In genomic region chr11:97777129-97777529, GRCm38 (mm10) we compare ENCODE assay signal across 8 mouse cellular contexts. TPM values are rescaled to one million over a fixed set of nuclear protein-coding genes. Genes with fewer than 3 reads are reported as not detected.
DNase-seq lines count a peak whose midpoint lies in the region; ATAC-seq and TF ChIP-seq lines count a peak whose summit lies in the region.

No protein-coding gene starts in this region.

- no peak overlapping the region for H3K4me2 ChIP-seq in limb, embryonic 14.5 days (replicated peaks; ENCODE audit: low read depth, low read length, severe bottlenecking)

- H3K9me3 ChIP-seq in limb, embryonic 14.5 days (ENCODE audit: control insufficient read depth, low read length), result no peaks in the 10 kb centered on the region

- peaks cover 8% of the 10 kb centered on the region for H3K4me1 ChIP-seq in limb, embryonic 14.5 days (ENCODE audit: control insufficient read depth, insufficient read depth, low read length)

- H3K9ac ChIP-seq in limb, embryonic 14.5 days (ENCODE audit: low read depth, low read length, severe bottlenecking), result no peak overlapping the region

- WGBS in limb, embryonic 14.5 days, result 52% methylated on average over 2 of the region's 2 CpGs

- DNase-seq in gastrocnemius, adult 2 months, result no peak
- DNase-seq in gastrocnemius, adult 18-20 months (ENCODE audit: low spot score), result no peak
- peak; percentile 53 for DNase-seq in A20 (ENCODE audit: low read depth, low spot score)
- DNase-seq in c-Kit-positive CD71-positive TER-119-negative erythroid progenitor cells, embryonic 14.5 days (ENCODE audit: low read depth), result peak; percentile 65
- DNase-seq in limb, embryonic 14.5 days (ENCODE audit: low spot score), result no peak
- no peak for DNase-seq in layer of hippocampus, adult 9-11 months
- DNase-seq in urinary bladder, postnatal 10 days (ENCODE audit: low spot score), result no peak

- H3K4me3 ChIP-seq in gastrocnemius, adult 2 months, result no peak overlapping the region
- no peak overlapping the region for H3K4me3 ChIP-seq in limb, embryonic 14.5 days (replicated peaks; ENCODE audit: low read length)

- 0 out of 2 replicates have a peak, but pooled peaks have one; percentile 11 for ATAC-seq in limb, embryonic 14.5 days (ENCODE audit: low FRiP score, low read depth)
- ATAC-seq in megakaryocyte, adult 5-6 weeks (ENCODE audit: poor library complexity, severe bottlenecking), result no peak

- TF ChIP-seq CTCF in gastrocnemius, adult 2 months (IDR thresholded peaks at IDR 0.05), result peak; percentile 46

- no peak overlapping the region for H3K27ac ChIP-seq in gastrocnemius, adult 2 months
- no peak overlapping the region for H3K27ac ChIP-seq in limb, embryonic 14.5 days (replicated peaks; ENCODE audit: low read depth, low read length)

- no peak for TF ChIP-seq POLR2A in limb, embryonic 14.5 days (IDR thresholded peaks at IDR 0.05; ENCODE audit: borderline replicate concordance, extremely low read depth, insufficient read depth, insufficient read length)

- H3K27me3 ChIP-seq in limb, embryonic 14.5 days (ENCODE audit: control insufficient read depth, insufficient read depth, low read length), result no peaks in the 10 kb centered on the region

- peaks cover 48% of the 10 kb centered on the region for H3K36me3 ChIP-seq in limb, embryonic 14.5 days (ENCODE audit: control insufficient read depth, insufficient read depth, low read length)

- intact Hi-C loops in gastrocnemius, adult 2 months (cut with DNase I), result no loop called here

RNA-seq across cellular contexts. Expression of gene 1700001P01Rik, which starts 1.4 kb away (rescaled TPM):
- total RNA-seq in gastrocnemius, adult 2 months (2021), result under 1 TPM; 0.39 to 0.56 TPM
- not detected for total RNA-seq in gastrocnemius, adult 18-20 months (2021)
- 0.34 TPM in 1 of 2 replicates, not detected in the other for polyA plus RNA-seq in limb, embryonic 14.5 days (2012; rRNA removed)
- 0.35 TPM in 1 of 2 replicates, not detected in the other for polyA plus RNA-seq in limb, embryonic 14.5 days (2014; fragmentation: Nextera tagmentation; extraction: Ambion mirVana)
- total RNA-seq in megakaryocyte, adult 5-6 weeks (2015), result not detected in 2 replicates
- not detected in 2 replicates for total RNA-seq in megakaryocyte, adult 5-6 weeks (2017)

RNA-seq across cellular contexts. Expression of gene Rpl23, which starts 5.1 kb away (rescaled TPM):
- 100 to 1,000 TPM; 385 to 521 TPM for total RNA-seq in gastrocnemius, adult 2 months (2021)
- total RNA-seq in gastrocnemius, adult 18-20 months (2021), result 100 to 1,000 TPM; 426 to 450 TPM
- 456 and 903 TPM in 2 replicates for polyA plus RNA-seq in limb, embryonic 14.5 days (2012; rRNA removed)
- 730 and 764 TPM in 2 replicates for polyA plus RNA-seq in limb, embryonic 14.5 days (2014; fragmentation: Nextera tagmentation; extraction: Ambion mirVana)
- 1,123 and 1,179 TPM in 2 replicates for total RNA-seq in megakaryocyte, adult 5-6 weeks (2015)
- total RNA-seq in megakaryocyte, adult 5-6 weeks (2017), result 895 and 904 TPM in 2 replicates

RNA-seq across cellular contexts. Expression of gene Cwc25, which starts 10.8 kb away (rescaled TPM):
- 1 to 10 TPM; 6.2 to 6.5 TPM for total RNA-seq in gastrocnemius, adult 2 months (2021)
- total RNA-seq in gastrocnemius, adult 18-20 months (2021), result 1 to 10 TPM; 5.2 to 5.9 TPM
- 20.6 and 22.0 TPM in 2 replicates for polyA plus RNA-seq in limb, embryonic 14.5 days (2012; rRNA removed)
- polyA plus RNA-seq in limb, embryonic 14.5 days (2014; fragmentation: Nextera tagmentation; extraction: Ambion mirVana), result 11.6 and 11.7 TPM in 2 replicates
- total RNA-seq in megakaryocyte, adult 5-6 weeks (2015), result 11.1 and 11.8 TPM in 2 replicates
- 21.0 and 22.4 TPM in 2 replicates for total RNA-seq in megakaryocyte, adult 5-6 weeks (2017)

RNA-seq across cellular contexts. Expression of gene Lasp1, which starts 21.7 kb away (rescaled TPM):
- total RNA-seq in gastrocnemius, adult 2 months (2021), result 10 to 100 TPM; 10.0 to 16.8 TPM
- 10 to 100 TPM; 10.0 to 19.2 TPM for total RNA-seq in gastrocnemius, adult 18-20 months (2021)
- 105 and 120 TPM in 2 replicates for polyA plus RNA-seq in limb, embryonic 14.5 days (2012; rRNA removed)
- 95.7 and 103 TPM in 2 replicates for polyA plus RNA-seq in limb, embryonic 14.5 days (2014; fragmentation: Nextera tagmentation; extraction: Ambion mirVana)
- total RNA-seq in megakaryocyte, adult 5-6 weeks (2015), result 121 and 128 TPM in 2 replicates
- total RNA-seq in megakaryocyte, adult 5-6 weeks (2017), result 315 and 351 TPM in 2 replicates

RNA-seq across cellular contexts. Expression of gene Pip4k2b, which starts 32.6 kb away (rescaled TPM):
- 10 to 100 TPM; 59.3 to 66.2 TPM for total RNA-seq in gastrocnemius, adult 2 months (2021)
- total RNA-seq in gastrocnemius, adult 18-20 months (2021), result 10 to 100 TPM; 64.7 TPM
- 34.4 and 37.4 TPM in 2 replicates for polyA plus RNA-seq in limb, embryonic 14.5 days (2012; rRNA removed)
- polyA plus RNA-seq in limb, embryonic 14.5 days (2014; fragmentation: Nextera tagmentation; extraction: Ambion mirVana), result 2.2 and 2.3 TPM in 2 replicates
- total RNA-seq in megakaryocyte, adult 5-6 weeks (2015), result 14.9 and 17.3 TPM in 2 replicates
- 19.6 and 25.7 TPM in 2 replicates for total RNA-seq in megakaryocyte, adult 5-6 weeks (2017)

Comparison
In these comparisons a context has a peak if more than half of its experiments do, and no peak if none do; other contexts are left out.
1. DNase-seq: peak in A20 (single experiment) and c-Kit-positive CD71-positive TER-119-negative erythroid progenitor cells, embryonic 14.5 days (single experiment); none in gastrocnemius, adult 2 months (single experiment), gastrocnemius, adult 18-20 months (single experiment), limb, embryonic 14.5 days (single experiment), layer of hippocampus, adult 9-11 months (single experiment) and urinary bladder, postnatal 10 days (single experiment).